Mouse (Mus musculus) lung, embryonic 16.5 days (tissue): ENCODE results near the gene Cep164. TPM values are rescaled to one million over a fixed set of nuclear protein-coding genes. Genes with fewer than 3 reads are reported as not detected.

ENCODE experiments used
- ATAC-seq: fragments of 200-750 bp; cut with Nextera tagmentation; 2 replicates; pipeline ENCODE4 v1.8.0; 2017; ENCODE audit warnings: low read depth, mild to moderate bottlenecking, moderate library complexity
- H3K27ac ChIP-seq: fragments of 300-500 bp; sonication (generic); 2 replicates; pipeline ENCODE4 v1.5.1; 2014; ENCODE audit warnings: mild to moderate bottlenecking, control low read depth, low read length
- H3K27me3 ChIP-seq: fragments of 300-500 bp; sonication (generic); 2 replicates; pipeline ENCODE4 v1.6.1; 2014; ENCODE audit warnings: low read depth, low read length, mixed read lengths; ENCODE audit not compliant: control insufficient read depth, insufficient read depth
- H3K36me3 ChIP-seq: fragments of 300-500 bp; sonication (generic); 2 replicates; pipeline ENCODE4 v1.6.1; 2014; ENCODE audit warnings: low read length; ENCODE audit not compliant: control insufficient read depth, insufficient read depth
- H3K4me1 ChIP-seq: fragments of 300-500 bp; sonication (generic); replicated peaks from 2 replicates; pipeline ENCODE4 v1.6.1; 2014; ENCODE audit warnings: low read length, mixed read lengths; ENCODE audit not compliant: control insufficient read depth, insufficient read depth
- H3K4me2 ChIP-seq: fragments of 300-500 bp; sonication (generic); 2 replicates; pipeline ENCODE4 v1.6.1; 2014; ENCODE audit warnings: low read depth, low read length, control low read depth
- H3K4me3 ChIP-seq: fragments of 300-500 bp; sonication (generic); 2 replicates; pipeline ENCODE4 v1.5.1; 2014; ENCODE audit warnings: mild to moderate bottlenecking, low read length, control low read depth
- H3K9ac ChIP-seq: fragments of 300-500 bp; sonication (generic); 2 replicates; pipeline ENCODE4 v1.6.1; 2014; ENCODE audit warnings: low read length, control low read depth
- H3K9me3 ChIP-seq: fragments of 300-500 bp; sonication (generic); 2 replicates; pipeline ENCODE4 v1.6.1; 2016; ENCODE audit warnings: low read length; ENCODE audit not compliant: control insufficient read depth
- WGBS: fragments of 180-500 bp; shearing (Covaris S2); extraction: QIAGEN DNeasy Blood & Tissue Kit; methylation state at CpG from one replicate; pipeline ENCODE4 v1.1.7; 2014; 5-methylcytosine and 5-hydroxymethylcytosine counted together
- polyA plus RNA-seq: library from polyadenylated mRNA; unstranded; fragments of >200 nt; fragmentation: Nextera tagmentation; extraction: Ambion mirVana; gene quantifications from 2 replicates; pipeline ENCODE4 v1.2.1, GENCODE M21; 2015

The Cep164 gene
- polyA plus RNA-seq, 1 experiment from 2014 or later = 26.2 TPM

DNA sequence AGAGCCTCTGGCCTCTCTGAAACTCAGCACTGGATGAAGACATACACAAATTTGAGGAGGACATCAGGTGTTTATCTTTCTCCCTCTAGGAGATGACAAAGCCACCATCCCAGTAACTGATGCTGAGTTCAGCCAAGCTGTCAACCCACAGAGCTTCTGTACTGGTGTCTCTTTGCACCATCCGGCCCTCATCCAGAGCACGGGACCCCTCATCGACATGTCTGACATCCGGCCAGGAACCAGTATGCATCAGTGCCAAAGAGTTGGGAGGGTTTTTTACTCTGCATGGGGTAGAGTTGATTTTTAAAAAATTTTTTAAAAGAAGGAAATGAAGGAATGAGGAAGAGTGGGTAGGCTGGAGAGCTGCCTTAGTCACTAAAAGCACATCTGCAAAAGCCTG is 78.6 kb downstream of the Cep164 start:
- H3K4me2 ChIP-seq = no peak overlapping the region
- H3K27ac ChIP-seq = no peak overlapping the region
- no peaks in the 10 kb centered on the region for H3K27me3 ChIP-seq
- H3K4me1 ChIP-seq = no peaks in the 10 kb centered on the region
- H3K36me3 ChIP-seq = no peaks in the 10 kb centered on the region
- no peak for ATAC-seq
- no peak overlapping the region for H3K4me3 ChIP-seq
- no peak overlapping the region for H3K9ac ChIP-seq
- H3K9me3 ChIP-seq = no peaks in the 10 kb centered on the region
- WGBS = 77% methylated on average over 4 of the region's 4 CpGs

DNA sequence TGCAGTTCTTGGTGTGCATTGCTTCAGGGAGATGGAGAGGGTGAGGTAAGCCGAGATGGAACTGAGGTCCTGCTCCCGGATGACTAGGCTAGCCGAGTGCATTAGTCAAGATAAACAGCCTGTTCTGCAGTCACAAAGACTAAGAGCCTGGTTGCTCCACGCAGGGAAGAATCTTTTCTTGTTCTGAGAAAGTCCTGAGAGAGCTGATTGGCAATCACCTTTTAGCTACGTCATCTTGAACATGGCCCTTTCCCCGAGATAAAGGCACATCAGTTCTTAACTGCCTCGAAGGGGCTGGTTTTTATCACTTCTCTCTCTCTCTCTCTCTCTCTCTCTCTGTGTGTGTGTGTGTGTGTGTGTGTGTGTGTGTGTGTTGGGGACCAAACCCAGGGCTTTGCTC is 83.0 kb downstream of the Cep164 start:
- Histone ChIP-seq H3K4me3 (no peak overlapping the region), H3K4me2 (no peak overlapping the region), H3K36me3 (no peaks in the 10 kb centered on the region), H3K27ac (no peak overlapping the region), H3K27me3 (no peaks in the 10 kb centered on the region), H3K4me1 (no peaks in the 10 kb centered on the region), H3K9ac (no peak overlapping the region), H3K9me3 (no peaks in the 10 kb centered on the region)
- 26% methylated on average over 7 of the region's 7 CpGs for WGBS
- no peak for ATAC-seq

GRCm38 (mm10) chr9:45740584-45740980 is 87.9 kb downstream of the Cep164 start:
- H3K36me3 ChIP-seq = no peaks in the 10 kb centered on the region
- H3K27ac ChIP-seq = no peak overlapping the region
- 58% methylated on average over 2 of the region's 2 CpGs for WGBS
- no peak overlapping the region for H3K4me2 ChIP-seq
- no peaks in the 10 kb centered on the region for H3K27me3 ChIP-seq
- H3K9ac ChIP-seq = no peak overlapping the region
- no peaks in the 10 kb centered on the region for H3K9me3 ChIP-seq
- H3K4me3 ChIP-seq = no peak overlapping the region
- no peaks in the 10 kb centered on the region for H3K4me1 ChIP-seq
- peak; percentile 10; the same call in 1 of the 2 replicates for ATAC-seq

GRCm38 (mm10) chr9:45739702-45740583 is 88.5 kb downstream of the Cep164 start:
- H3K9me3 ChIP-seq = no peaks in the 10 kb centered on the region
- no peaks in the 10 kb centered on the region for H3K27me3 ChIP-seq
- H3K4me2 ChIP-seq = no peak overlapping the region
- H3K4me1 ChIP-seq = no peaks in the 10 kb centered on the region
- 52% methylated on average over 17 of the region's 17 CpGs for WGBS
- no peak overlapping the region for H3K9ac ChIP-seq
- H3K27ac ChIP-seq = no peak overlapping the region
- H3K36me3 ChIP-seq = no peaks in the 10 kb centered on the region
- peak; percentile 72 for ATAC-seq
- H3K4me3 ChIP-seq = no peak overlapping the region

- Histone ChIP-seq H3K4me2 (no peak overlapping the region), H3K27me3 (no peaks in the 10 kb centered on the region), H3K27ac (no peak overlapping the region), H3K9ac (no peak overlapping the region), H3K36me3 (no peaks in the 10 kb centered on the region), H3K4me3 (no peak overlapping the region), H3K4me1 (no peaks in the 10 kb centered on the region), H3K9me3 (no peaks in the 10 kb centered on the region)
- ATAC-seq = no peak
- 53% methylated on average over 12 of the region's 12 CpGs for WGBS
These were observed 89.3 kb downstream of the Cep164 start for GRCm38 (mm10) chr9:45739001-45739701.

GRCm38 (mm10) chr9:45733246-45733645 is 95.2 kb downstream of the Cep164 start:
- Histone ChIP-seq H3K36me3 (no peaks in the 10 kb centered on the region), H3K27me3 (no peaks in the 10 kb centered on the region), H3K4me3 (no peak overlapping the region), H3K9me3 (no peaks in the 10 kb centered on the region), H3K27ac (no peak overlapping the region), H3K4me1 (no peaks in the 10 kb centered on the region), H3K9ac (no peak overlapping the region), H3K4me2 (no peak overlapping the region)
- WGBS = 50% methylated on average over 6 of the region's 6 CpGs
- no peak for ATAC-seq

DNA sequence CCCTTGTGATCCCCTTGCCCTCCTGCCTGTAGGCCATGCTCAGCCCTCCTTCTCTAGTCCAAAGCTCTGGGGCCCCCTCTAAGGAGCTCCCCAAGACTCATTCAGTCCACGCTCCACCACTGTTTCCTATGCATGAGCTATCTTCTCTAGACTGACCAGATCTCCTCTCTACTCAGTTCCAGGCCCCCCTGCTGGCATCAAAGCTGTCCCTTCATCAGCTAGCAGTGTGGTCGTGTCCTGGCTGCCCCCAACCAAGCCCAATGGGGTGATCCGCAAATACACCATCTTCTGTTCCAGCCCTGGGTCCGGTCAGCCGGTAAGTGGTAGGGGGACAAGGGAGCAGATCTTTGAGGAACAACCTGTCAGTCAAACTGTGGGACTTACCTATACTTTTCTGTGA is 96.6 kb downstream of the Cep164 start:
- Histone ChIP-seq H3K27ac (no peak overlapping the region), H3K4me3 (no peak overlapping the region), H3K9me3 (no peaks in the 10 kb centered on the region), H3K27me3 (no peaks in the 10 kb centered on the region), H3K4me1 (no peaks in the 10 kb centered on the region), H3K36me3 (no peaks in the 10 kb centered on the region), H3K9ac (no peak overlapping the region), H3K4me2 (no peak overlapping the region)
- no peak for ATAC-seq
- WGBS = 77% methylated on average over 5 of the region's 5 CpGs

- Histone ChIP-seq H3K4me1 (no peaks in the 10 kb centered on the region), H3K4me3 (no peak overlapping the region), H3K27me3 (no peaks in the 10 kb centered on the region), H3K9me3 (no peaks in the 10 kb centered on the region), H3K9ac (no peak overlapping the region), H3K36me3 (no peaks in the 10 kb centered on the region), H3K4me2 (no peak overlapping the region), H3K27ac (no peak overlapping the region)
- no peak for ATAC-seq
- 65% methylated on average over 7 of the region's 7 CpGs for WGBS
These were observed 108.5 kb downstream of the Cep164 start for GRCm38 (mm10) chr9:45719997-45720396.
